Mouse (Mus musculus) hindbrain, embryonic 10.5 days (tissue): ENCODE results near the gene Zgrf1. TPM values are rescaled to one million over a fixed set of nuclear protein-coding genes. Genes with fewer than 3 reads are reported as not detected.

Experiments
- DNase-seq: peaks from one replicate; pipeline ENCODE4 v3.0.0-alpha.2; 2017; ENCODE audit warnings: low spot score
- H3K27ac ChIP-seq: fragments of 300-500 bp; sonication (generic); 2 replicates; pipeline ENCODE4 v1.5.1; 2016; ENCODE audit warnings: mild to moderate bottlenecking, moderate library complexity
- H3K27me3 ChIP-seq: fragments of 300-500 bp; sonication (generic); 2 replicates; pipeline ENCODE4 v1.6.1; 2016; ENCODE audit warnings: mild to moderate bottlenecking; ENCODE audit not compliant: poor library complexity, insufficient read depth, severe bottlenecking
- H3K36me3 ChIP-seq: fragments of 300-500 bp; sonication (generic); 2 replicates; pipeline ENCODE4 v1.6.1; 2016; ENCODE audit warnings: mild to moderate bottlenecking, moderate library complexity
- H3K4me1 ChIP-seq: fragments of 300-500 bp; sonication (generic); replicated peaks from 2 replicates; pipeline ENCODE4 v1.6.1; 2016; ENCODE audit warnings: mild to moderate bottlenecking
- H3K4me3 ChIP-seq: fragments of 300-500 bp; sonication (generic); 2 replicates; pipeline ENCODE4 v1.5.1; 2016; ENCODE audit warnings: mild to moderate bottlenecking, moderate library complexity
- H3K9me3 ChIP-seq: fragments of 300-500 bp; sonication (generic); 2 replicates; pipeline ENCODE4 v1.6.1; 2016; ENCODE audit warnings: mild to moderate bottlenecking, moderate library complexity
- WGBS: fragments of 180-500 bp; shearing (Covaris S2); methylation state at CpG from one replicate; pipeline ENCODE4 v1.1.7; 2016; 5-methylcytosine and 5-hydroxymethylcytosine counted together
- polyA plus RNA-seq: library from polyadenylated mRNA; unstranded; fragments of >200 nt; fragmentation: Nextera tagmentation; extraction: Ambion mirVana; gene quantifications from 2 replicates; pipeline ENCODE4 v1.2.1, GENCODE M21; 2016

Gene Zgrf1
- polyA plus RNA-seq, 1 experiment from 2014 or later = 16.6 TPM

GRCm38 (mm10) chr3:127529824-127530223 lies 23.5 kb upstream of the Zgrf1 start:
- DNase-seq = no peak
- H3K27me3 ChIP-seq = no peaks in the 10 kb centered on the region
- H3K27ac ChIP-seq = no peak overlapping the region
- H3K4me3 ChIP-seq = no peak overlapping the region
- H3K4me1 ChIP-seq = peaks cover 4% of the 10 kb centered on the region; the same call in 1 of the 2 replicates
- WGBS = 80% methylated on average over 4 of the region's 4 CpGs
- H3K9me3 ChIP-seq = no peaks in the 10 kb centered on the region
- H3K36me3 ChIP-seq = no peaks in the 10 kb centered on the region

- WGBS = 14% methylated on average over 4 of the region's 4 CpGs
- H3K36me3 ChIP-seq = no peaks in the 10 kb centered on the region
- H3K9me3 ChIP-seq = no peaks in the 10 kb centered on the region
- H3K4me1 ChIP-seq = peaks cover 4% of the 10 kb centered on the region; the same call in 1 of the 2 replicates
- H3K27ac ChIP-seq = no peak overlapping the region
- no peak for DNase-seq
- no peaks in the 10 kb centered on the region for H3K27me3 ChIP-seq
- H3K4me3 ChIP-seq = no peak overlapping the region
Measured at GRCm38 (mm10) chr3:127530293-127530692, 23.0 kb upstream of the Zgrf1 start.

- Histone ChIP-seq H3K9me3 (no peaks in the 10 kb centered on the region), H3K27ac (no peak overlapping the region), H3K27me3 (no peaks in the 10 kb centered on the region), H3K36me3 (peaks cover 65% of the 10 kb centered on the region), H3K4me3 (no peak overlapping the region), H3K4me1 (no peaks in the 10 kb centered on the region)
- 68% methylated on average over 6 of the region's 6 CpGs for WGBS
- no peak for DNase-seq
Measured at GRCm38 (mm10) chr3:127539193-127539592, 14.1 kb upstream of the Zgrf1 start.

- no peak for DNase-seq
Measured at GRCm38 (mm10) chr3:127543976-127544375, 9.3 kb upstream of the Zgrf1 start.

GRCm38 (mm10) chr3:127544610-127545121 lies 8.6 kb upstream of the Zgrf1 start:
- H3K9me3 ChIP-seq = no peaks in the 10 kb centered on the region
- 24% methylated on average over 5 of the region's 5 CpGs for WGBS
- no peak overlapping the region for H3K27ac ChIP-seq
- peaks cover 69% of the 10 kb centered on the region for H3K36me3 ChIP-seq
- no peak for DNase-seq
- no peaks in the 10 kb centered on the region for H3K4me1 ChIP-seq
- no peak overlapping the region for H3K4me3 ChIP-seq
- no peaks in the 10 kb centered on the region for H3K27me3 ChIP-seq

More at GRCm38 (mm10) chr3:127543976-127544375, 9.3 kb upstream of the Zgrf1 start:
- no peak overlapping the region for H3K4me3 ChIP-seq
- H3K27me3 ChIP-seq = no peaks in the 10 kb centered on the region
- H3K36me3 ChIP-seq = peaks cover 74% of the 10 kb centered on the region
- H3K27ac ChIP-seq = no peak overlapping the region
- no peaks in the 10 kb centered on the region for H3K9me3 ChIP-seq
- no peaks in the 10 kb centered on the region for H3K4me1 ChIP-seq
- 73% methylated on average over 4 of the region's 4 CpGs for WGBS

GRCm38 (mm10) chr3:127547882-127548281 lies 5.4 kb upstream of the Zgrf1 start:
- 23% methylated on average over 5 of the region's 5 CpGs for WGBS
- no peaks in the 10 kb centered on the region for H3K9me3 ChIP-seq

GRCm38 (mm10) chr3:127552434-127552972 lies 786 bp upstream of the Zgrf1 start:
- WGBS = 8% methylated on average over 12 of the region's 13 CpGs
- DNase-seq = no peak
- Histone ChIP-seq H3K36me3 (peaks cover 19% of the 10 kb centered on the region), H3K9me3 (no peaks in the 10 kb centered on the region), H3K4me1 (peaks cover 19% of the 10 kb centered on the region), H3K4me3 (peak overlapping the region; percentile 72), H3K27me3 (no peaks in the 10 kb centered on the region), H3K27ac (peak overlapping the region; percentile 99)

More at GRCm38 (mm10) chr3:127547882-127548281, 5.4 kb upstream of the Zgrf1 start:
- no peak overlapping the region for H3K4me3 ChIP-seq
- peaks cover 41% of the 10 kb centered on the region for H3K36me3 ChIP-seq
- peak; percentile 42 for DNase-seq
- H3K4me1 ChIP-seq = peaks cover 8% of the 10 kb centered on the region
- H3K27ac ChIP-seq = no peak overlapping the region
- H3K27me3 ChIP-seq = no peaks in the 10 kb centered on the region

GRCm38 (mm10) chr3:127553720-127554043 lies 393 bp downstream of the Zgrf1 start:
- Histone ChIP-seq H3K36me3 (peaks cover 28% of the 10 kb centered on the region), H3K27ac (peak overlapping the region; percentile 99), H3K4me3 (peak overlapping the region; percentile 72), H3K4me1 (peaks cover 19% of the 10 kb centered on the region), H3K9me3 (no peaks in the 10 kb centered on the region), H3K27me3 (no peaks in the 10 kb centered on the region)
- no peak for DNase-seq
- WGBS = 2% methylated on average over 4 of the region's 4 CpGs

GRCm38 (mm10) chr3:127554723-127555122 lies 1.4 kb downstream of the Zgrf1 start:
- Histone ChIP-seq H3K27ac (no peak overlapping the region), H3K27me3 (no peaks in the 10 kb centered on the region), H3K4me1 (peaks cover 19% of the 10 kb centered on the region), H3K4me3 (peak overlapping the region; percentile 72), H3K9me3 (no peaks in the 10 kb centered on the region), H3K36me3 (peaks cover 37% of the 10 kb centered on the region)
- WGBS = 73% methylated on average over 5 of the region's 5 CpGs
- no peak for DNase-seq

GRCm38 (mm10) chr3:127558201-127558600 lies 4.9 kb downstream of the Zgrf1 start:
- Histone ChIP-seq H3K36me3 (peaks cover 67% of the 10 kb centered on the region), H3K27me3 (no peaks in the 10 kb centered on the region), H3K4me3 (no peak overlapping the region), H3K4me1 (peaks cover 11% of the 10 kb centered on the region), H3K27ac (no peak overlapping the region), H3K9me3 (no peaks in the 10 kb centered on the region)
- no peak for DNase-seq

GRCm38 (mm10) chr3:127562974-127563373 lies 9.7 kb downstream of the Zgrf1 start:
- 89% methylated on average over 4 of the region's 4 CpGs for WGBS
- no peak overlapping the region for H3K4me3 ChIP-seq
- no peak overlapping the region for H3K27ac ChIP-seq
- DNase-seq = no peak
- H3K27me3 ChIP-seq = no peaks in the 10 kb centered on the region
- no peaks in the 10 kb centered on the region for H3K4me1 ChIP-seq
- H3K36me3 ChIP-seq = peaks cover 77% of the 10 kb centered on the region
- H3K9me3 ChIP-seq = no peaks in the 10 kb centered on the region

GRCm38 (mm10) chr3:127565129-127565528 lies 11.8 kb downstream of the Zgrf1 start:
- Histone ChIP-seq H3K36me3 (peaks cover 79% of the 10 kb centered on the region), H3K9me3 (no peaks in the 10 kb centered on the region), H3K27ac (no peak overlapping the region), H3K4me3 (no peak overlapping the region), H3K4me1 (no peaks in the 10 kb centered on the region), H3K27me3 (no peaks in the 10 kb centered on the region)
- WGBS = 83% methylated on average over 3 of the region's 3 CpGs
- DNase-seq = no peak

- H3K4me3 ChIP-seq = no peak overlapping the region
- 67% methylated on average over 4 of the region's 4 CpGs for WGBS
- H3K9me3 ChIP-seq = no peaks in the 10 kb centered on the region
- H3K4me1 ChIP-seq = no peaks in the 10 kb centered on the region
- no peak overlapping the region for H3K27ac ChIP-seq
- H3K27me3 ChIP-seq = no peaks in the 10 kb centered on the region
- DNase-seq = no peak
- peaks cover 77% of the 10 kb centered on the region for H3K36me3 ChIP-seq
Measured at GRCm38 (mm10) chr3:127572557-127572956, 19.3 kb downstream of the Zgrf1 start.

- H3K36me3 ChIP-seq = peaks cover 73% of the 10 kb centered on the region
- H3K9me3 ChIP-seq = no peaks in the 10 kb centered on the region
- H3K27me3 ChIP-seq = no peaks in the 10 kb centered on the region
- no peak for DNase-seq
- no peak overlapping the region for H3K4me3 ChIP-seq
- no peaks in the 10 kb centered on the region for H3K4me1 ChIP-seq
- H3K27ac ChIP-seq = no peak overlapping the region
- 85% methylated on average over 1 of the region's 1 CpGs for WGBS
Measured at GRCm38 (mm10) chr3:127597136-127597535, 43.8 kb downstream of the Zgrf1 start.
